Mouse (Mus musculus): ENCODE results near the gene Nckap1. TPM values are rescaled to one million over a fixed set of nuclear protein-coding genes. Genes with fewer than 3 reads are reported as not detected.

The Nckap1 gene
- polyA plus RNA-seq (2015; fragmentation: Nextera tagmentation; extraction: Ambion mirVana) = 49.0 and 52.3 TPM in 2 replicates

DNA sequence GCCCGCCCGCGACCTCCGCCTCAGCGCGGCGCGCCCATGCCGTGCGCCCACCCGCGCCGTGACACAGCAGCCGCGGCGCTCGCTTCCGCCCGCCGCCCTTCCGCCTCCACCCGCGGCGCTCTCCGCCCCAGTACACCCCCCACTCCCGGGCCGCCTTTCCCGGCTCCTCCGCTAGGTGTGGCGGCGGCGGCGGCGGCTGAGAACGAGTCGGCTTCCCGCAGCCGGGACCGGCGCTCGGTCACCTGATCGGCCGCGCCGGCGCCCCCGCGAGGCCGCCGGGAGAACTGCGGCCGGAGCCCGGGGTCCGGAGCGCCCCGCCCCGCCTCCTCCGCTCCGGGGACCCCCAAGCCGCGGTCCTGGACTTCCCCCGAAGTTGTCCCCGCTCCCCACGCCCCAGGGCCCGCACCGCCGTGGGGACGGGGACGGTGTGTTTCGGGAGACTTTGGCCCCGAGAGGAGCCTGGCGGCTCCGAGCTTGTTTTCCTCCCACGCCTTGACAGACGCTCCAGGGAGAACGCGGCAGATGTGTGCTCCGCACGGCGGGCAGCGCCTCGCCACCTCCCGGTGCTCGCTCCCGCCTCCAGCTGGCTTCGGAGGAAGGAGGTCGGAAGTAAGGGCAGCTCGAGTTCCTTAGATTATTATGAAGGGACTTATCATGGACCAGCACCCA is at the start of gene Nckap1:
Nckap1 (minus strand) TSS at position 338 of the 669 bp plus-strand sequence.
- Histone ChIP-seq H3K9ac (replicated peaks; ENCODE audit: low read depth) (peak within 1 kb of the TSS; percentile 98), H3K4me2 (replicated peaks; ENCODE audit: low read depth, low read length) (peak within 1 kb of the TSS; percentile 63), H3K27ac (ENCODE audit: low read length) (peak within 1 kb of the TSS; percentile 99), H3K9me3 (ENCODE audit: low read length) (no peaks in the 10 kb centered on the region), H3K27me3 (replicated peaks; ENCODE audit: insufficient read depth, low read length) (no peaks in the 10 kb centered on the region), H3K4me1 (ENCODE audit: insufficient read depth, low read depth, low read length) (peaks cover 10% of the 10 kb centered on the region), H3K4me3 (ENCODE audit: low read depth, low read length) (peak within 1 kb of the TSS; percentile 92), H3K36me3 (ENCODE audit: insufficient read depth, low read length) (no peaks in the 10 kb centered on the region)
- no peak for TF ChIP-seq EP300 (IDR thresholded peaks at IDR 0.05)
- peak; percentile 57 for TF ChIP-seq CTCF (IDR thresholded peaks at IDR 0.05)
- ATAC-seq = peak; percentile 97
- WGBS = under 1% methylated on average over 42 of the region's 88 CpGs
- peak; percentile 91 for DNase-seq (ENCODE audit: low spot score)

DNA sequence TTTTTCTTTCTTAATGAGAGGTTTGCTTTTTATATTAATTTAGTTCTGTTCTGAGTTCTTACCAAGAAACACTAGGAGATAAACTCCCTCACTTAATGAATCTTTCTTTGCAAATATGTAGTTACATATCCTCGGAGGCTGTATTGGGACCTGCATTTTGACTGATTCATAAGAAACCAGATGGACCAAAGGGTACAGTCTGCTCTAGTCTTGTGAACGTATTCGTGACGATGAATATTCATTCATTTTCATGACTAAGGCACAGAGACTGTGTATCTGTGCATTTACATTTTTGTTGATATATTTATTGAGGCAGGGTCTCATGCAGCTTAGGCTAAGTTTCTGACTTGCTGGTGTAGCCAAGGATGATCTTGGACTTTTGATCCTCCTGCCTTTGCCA is 43.3 kb upstream of the Nckap1 start:
- no peaks in the 10 kb centered on the region for H3K4me1 ChIP-seq (ENCODE audit: insufficient read depth, low read depth, low read length)
- no peak overlapping the region for H3K27ac ChIP-seq (ENCODE audit: low read length)
- no peak overlapping the region for H3K4me3 ChIP-seq (ENCODE audit: low read depth, low read length)
- 95% methylated on average over 4 of the region's 4 CpGs for WGBS
- H3K27me3 ChIP-seq (replicated peaks; ENCODE audit: insufficient read depth, low read length) = no peaks in the 10 kb centered on the region
- H3K9ac ChIP-seq (replicated peaks; ENCODE audit: low read depth) = no peak overlapping the region
- TF ChIP-seq CTCF (IDR thresholded peaks at IDR 0.05) = no peak
- no peak for TF ChIP-seq EP300 (IDR thresholded peaks at IDR 0.05)
- peaks cover 6% of the 10 kb centered on the region; the same call in 1 of the 2 replicates for H3K36me3 ChIP-seq (ENCODE audit: insufficient read depth, low read length)
- H3K9me3 ChIP-seq (ENCODE audit: low read length) = no peaks in the 10 kb centered on the region
- ATAC-seq (no peak), DNase-seq (ENCODE audit: low spot score) (no peak)
- H3K4me2 ChIP-seq (replicated peaks; ENCODE audit: low read depth, low read length) = no peak overlapping the region

DNA sequence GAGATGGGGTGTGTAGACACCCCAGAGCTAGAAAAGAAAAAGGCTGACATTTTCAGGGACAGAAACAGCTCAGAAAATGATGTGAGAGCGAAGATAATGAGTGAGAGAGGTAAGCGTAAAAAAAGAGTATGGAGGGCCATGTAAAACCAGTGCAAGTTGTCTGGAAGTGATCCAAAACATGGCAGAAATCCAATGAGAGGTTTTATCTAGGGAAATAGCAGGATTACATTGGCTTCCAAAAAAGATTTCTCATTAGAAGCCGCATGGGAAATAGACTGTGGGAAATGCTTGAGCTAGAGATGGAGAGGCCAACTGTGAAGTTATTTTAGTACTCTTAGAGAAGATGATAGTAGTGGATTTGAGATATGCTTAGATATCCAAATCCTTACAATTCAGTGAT is 40.7 kb upstream of the Nckap1 start:
- no peak overlapping the region for H3K4me3 ChIP-seq (ENCODE audit: low read depth, low read length)
- DNase-seq (ENCODE audit: low spot score) (no peak), ATAC-seq (no peak)
- no peak overlapping the region for H3K27ac ChIP-seq (ENCODE audit: low read length)
- 83% methylated on average over 3 of the region's 3 CpGs for WGBS
- H3K4me1 ChIP-seq (ENCODE audit: insufficient read depth, low read depth, low read length) = 0 out of 2 replicates have a peak, but pooled peaks cover 8% of the 10 kb centered on the region
- H3K4me2 ChIP-seq (replicated peaks; ENCODE audit: low read depth, low read length) = no peak overlapping the region
- H3K36me3 ChIP-seq (ENCODE audit: insufficient read depth, low read length) = peaks cover 6% of the 10 kb centered on the region; the same call in 1 of the 2 replicates
- no peak overlapping the region for H3K9ac ChIP-seq (replicated peaks; ENCODE audit: low read depth)
- TF ChIP-seq CTCF (IDR thresholded peaks at IDR 0.05) (no peak), EP300 (IDR thresholded peaks at IDR 0.05) (no peak)
- no peaks in the 10 kb centered on the region for H3K9me3 ChIP-seq (ENCODE audit: low read length)
- H3K27me3 ChIP-seq (replicated peaks; ENCODE audit: insufficient read depth, low read length) = no peaks in the 10 kb centered on the region

DNA sequence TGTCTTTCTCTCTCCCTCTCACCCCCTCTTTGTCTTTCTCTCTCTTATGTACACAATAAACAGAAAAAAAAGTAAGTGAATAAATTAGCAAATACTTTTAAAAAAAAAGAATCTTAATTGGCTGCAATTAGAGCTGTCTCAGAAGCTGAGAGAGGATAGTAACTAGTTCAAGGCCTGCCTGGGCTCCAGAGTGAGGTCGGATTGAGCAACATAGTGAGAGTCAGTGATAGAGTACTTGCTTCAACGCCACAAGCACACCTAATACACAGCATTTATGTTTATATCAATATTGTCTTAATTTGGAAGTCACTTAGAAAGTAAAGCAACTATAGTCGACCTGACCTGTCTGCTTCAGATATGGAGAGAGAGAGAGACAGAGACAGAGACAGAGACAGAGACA is 37.8 kb upstream of the Nckap1 start:
- no peak for TF ChIP-seq EP300 (IDR thresholded peaks at IDR 0.05)
- no peak for TF ChIP-seq CTCF (IDR thresholded peaks at IDR 0.05)
- Histone ChIP-seq H3K9me3 (ENCODE audit: low read length) (no peaks in the 10 kb centered on the region), H3K4me1 (ENCODE audit: insufficient read depth, low read depth, low read length) (0 out of 2 replicates have a peak, but pooled peaks cover 8% of the 10 kb centered on the region), H3K27me3 (replicated peaks; ENCODE audit: insufficient read depth, low read length) (no peaks in the 10 kb centered on the region), H3K27ac (ENCODE audit: low read length) (no peak overlapping the region), H3K9ac (replicated peaks; ENCODE audit: low read depth) (no peak overlapping the region), H3K4me3 (ENCODE audit: low read depth, low read length) (no peak overlapping the region), H3K36me3 (ENCODE audit: insufficient read depth, low read length) (0 out of 2 replicates have a peak, but pooled peaks cover 3% of the 10 kb centered on the region), H3K4me2 (replicated peaks; ENCODE audit: low read depth, low read length) (no peak overlapping the region)
- 79% methylated on average over 3 of the region's 3 CpGs for WGBS
- DNase-seq (ENCODE audit: low spot score) (no peak), ATAC-seq (no peak)

DNA sequence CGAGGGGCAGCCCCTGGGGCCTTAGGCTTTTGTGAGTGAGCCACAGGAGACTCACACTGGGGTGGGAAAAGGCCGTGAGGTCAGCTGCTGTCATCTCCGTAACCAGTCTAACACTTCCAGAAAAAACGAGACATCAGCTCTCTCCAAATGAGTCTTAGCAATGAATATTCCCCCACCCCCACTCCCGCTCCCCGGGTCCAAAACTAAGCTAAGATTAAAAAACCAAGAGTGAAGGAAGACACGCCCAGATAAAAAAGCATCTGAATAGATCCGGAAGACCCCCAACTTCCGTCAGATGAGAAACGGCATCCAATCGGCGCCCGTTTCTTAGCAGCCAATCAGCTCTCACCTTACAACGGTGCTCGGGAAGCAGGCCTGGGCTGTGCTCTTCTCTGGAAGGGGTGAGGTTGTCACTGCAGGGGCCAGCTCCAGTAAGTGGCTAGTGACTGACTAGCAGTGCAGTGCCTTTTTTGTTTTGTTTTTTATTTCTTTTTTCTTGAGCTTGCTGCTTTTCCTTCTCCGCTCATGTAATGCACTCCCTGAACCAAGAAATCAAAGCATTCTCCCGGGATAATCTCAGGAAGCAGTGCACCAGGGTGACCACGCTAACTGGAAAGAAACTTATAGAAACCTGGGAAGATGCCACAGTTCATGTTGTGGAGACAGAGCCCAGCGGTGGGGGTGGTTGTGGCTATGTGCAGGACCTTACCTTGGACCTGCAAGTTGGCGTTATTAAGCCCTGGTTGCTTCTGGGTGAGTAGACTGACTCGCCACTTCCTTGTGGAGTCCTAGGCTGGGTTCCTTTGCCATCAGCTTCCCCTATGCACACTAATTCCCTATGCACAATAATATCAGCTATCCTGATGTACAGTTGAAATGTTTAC is 35.9 kb upstream of the Nckap1 start, which contains the start of the genes Dusp19 and Nup35:
Dusp19 (plus strand) TSS at position 192 of the 884 bp plus-strand sequence.
Nup35 (plus strand) TSS at position 383 of the 884 bp plus-strand sequence.
- peak; percentile 100 for ATAC-seq
- H3K36me3 ChIP-seq (ENCODE audit: insufficient read depth, low read length) = no peaks in the 10 kb centered on the region
- H3K27ac ChIP-seq (ENCODE audit: low read length) = 0 out of 2 replicates have a peak within 1 kb of the TSS, but pooled peaks have one; percentile 27

DNA sequence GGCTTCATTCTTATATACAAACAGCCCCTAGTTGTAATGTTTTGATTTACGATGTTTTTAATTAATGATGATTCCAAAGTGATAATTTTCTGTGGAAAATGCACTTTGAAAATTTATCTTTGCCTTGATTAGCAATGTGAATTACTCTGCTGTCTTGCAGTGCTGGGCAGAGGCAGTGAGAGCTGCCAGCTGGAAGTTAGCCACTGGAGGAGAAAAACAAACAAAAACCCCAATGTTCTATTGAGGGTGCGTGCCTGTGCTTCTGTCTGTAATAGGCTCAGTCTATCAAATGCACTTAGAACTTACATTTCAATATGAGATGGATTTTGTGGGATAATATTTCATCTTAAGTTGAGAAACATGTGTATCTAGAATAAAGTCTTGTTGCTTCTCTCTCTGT is 31.6 kb upstream of the Nckap1 start:
- H3K4me1 ChIP-seq (ENCODE audit: insufficient read depth, low read depth, low read length) = 0 out of 2 replicates have a peak, but pooled peaks cover 3% of the 10 kb centered on the region
- no peak overlapping the region for H3K27ac ChIP-seq (ENCODE audit: low read length)
- H3K27me3 ChIP-seq (replicated peaks; ENCODE audit: insufficient read depth, low read length) = no peaks in the 10 kb centered on the region
- no peak overlapping the region for H3K9ac ChIP-seq (replicated peaks; ENCODE audit: low read depth)
- H3K9me3 ChIP-seq (ENCODE audit: low read length) = no peaks in the 10 kb centered on the region
- WGBS = 46% methylated on average over 2 of the region's 2 CpGs
- no peak overlapping the region for H3K4me3 ChIP-seq (ENCODE audit: low read depth, low read length)
- TF ChIP-seq EP300 (IDR thresholded peaks at IDR 0.05) = no peak
- no peaks in the 10 kb centered on the region for H3K36me3 ChIP-seq (ENCODE audit: insufficient read depth, low read length)
- DNase-seq (ENCODE audit: low spot score) = no peak
- H3K4me2 ChIP-seq (replicated peaks; ENCODE audit: low read depth, low read length) = no peak overlapping the region
- no peak for ATAC-seq

More for the DNA sequence above, 35.9 kb upstream of the Nckap1 start, which contains the start of the genes Dusp19 and Nup35:
- Histone ChIP-seq H3K4me2 (replicated peaks; ENCODE audit: low read depth, low read length) (peak within 1 kb of the TSS; percentile 71), H3K4me1 (ENCODE audit: insufficient read depth, low read depth, low read length) (0 out of 2 replicates have a peak, but pooled peaks cover 8% of the 10 kb centered on the region), H3K9me3 (ENCODE audit: low read length) (no peaks in the 10 kb centered on the region), H3K9ac (replicated peaks; ENCODE audit: low read depth) (peak within 1 kb of the TSS; percentile 56), H3K4me3 (ENCODE audit: low read depth, low read length) (peak within 1 kb of the TSS; percentile 51), H3K27me3 (replicated peaks; ENCODE audit: insufficient read depth, low read length) (no peaks in the 10 kb centered on the region)
- WGBS = under 1% methylated on average over 21 of the region's 21 CpGs
- peak; percentile 94 for DNase-seq (ENCODE audit: low spot score)
- TF ChIP-seq CTCF (IDR thresholded peaks at IDR 0.05) = no peak
- TF ChIP-seq EP300 (IDR thresholded peaks at IDR 0.05) = no peak

All from lung, postnatal 0 days (tissue).